ENCODE assay signal across 12 mouse cellular contexts in the genomic region with DNA sequence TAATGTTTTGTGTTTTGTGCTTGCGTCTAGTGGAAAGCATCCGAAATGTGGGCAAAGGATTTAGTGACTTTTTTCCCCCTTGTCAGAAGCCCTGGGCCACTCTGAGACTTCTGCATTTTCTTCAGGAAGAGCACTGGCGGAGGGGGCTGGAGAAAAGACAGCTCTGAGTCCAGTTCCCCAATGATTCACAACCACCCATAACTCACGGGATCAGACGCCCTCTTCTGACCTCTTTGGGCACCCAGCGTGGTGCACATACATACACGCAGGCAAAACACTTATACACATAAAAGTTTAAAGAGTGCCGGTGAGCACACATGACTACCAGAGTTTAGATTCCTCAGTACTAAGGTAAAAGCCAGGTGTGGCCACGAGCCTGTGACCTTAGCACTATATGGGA. TPM values are rescaled to one million over a fixed set of nuclear protein-coding genes. Genes with fewer than 3 reads are reported as not detected.
DNase-seq lines count a peak whose midpoint lies in the region; ATAC-seq and TF ChIP-seq lines count a peak whose summit lies in the region.
"Had no signal": no experiment of that assay in that cellular context is flagged by ENCODE, and none has a peak within 500 bp of the region (broad histone marks: within the 10 kb centered on the region; RNA-seq: fewer than 3 reads in every experiment).

No protein-coding gene starts in this region.

- no peaks in the 10 kb centered on the region for H3K9me3 ChIP-seq in forebrain, embryonic 15.5 days
- no peaks in the 10 kb centered on the region for H3K9me3 ChIP-seq in forebrain, embryonic 13.5 days (replicated peaks)
- H3K9me3 ChIP-seq in lung, embryonic 14.5 days (ENCODE audit: low read depth, low read length): no peaks in the 10 kb centered on the region
- H3K9me3 ChIP-seq: embryonic facial prominence, embryonic 15.5 days; hindbrain, embryonic 15.5 days had no signal

- H3K4me3 ChIP-seq in forebrain, embryonic 15.5 days: no peak overlapping the region
- no peak overlapping the region for H3K4me3 ChIP-seq in forebrain, embryonic 13.5 days
- H3K4me3 ChIP-seq in lung, embryonic 14.5 days (ENCODE audit: low read depth, low read length): no peak overlapping the region
- no peak overlapping the region for H3K4me3 ChIP-seq in embryonic fibroblast, embryonic 13.5 days (ENCODE audit: insufficient read depth, low read length)

- ATAC-seq in forebrain, embryonic 15.5 days (replicated peaks): no peak
- no peak for ATAC-seq in forebrain, embryonic 13.5 days
- ATAC-seq in lung, embryonic 14.5 days (ENCODE audit: insufficient read depth): no peak
- ATAC-seq in megakaryocyte, adult 5-6 weeks (ENCODE audit: poor library complexity, severe bottlenecking): peak; percentile 53

- peaks cover 21% of the 10 kb centered on the region for H3K4me1 ChIP-seq in forebrain, embryonic 15.5 days
- peaks cover 43% of the 10 kb centered on the region for H3K4me1 ChIP-seq in forebrain, embryonic 13.5 days
- H3K4me1 ChIP-seq in lung, embryonic 14.5 days (ENCODE audit: insufficient read depth): peaks cover 14% of the 10 kb centered on the region
- no peaks in the 10 kb centered on the region for H3K4me1 ChIP-seq in embryonic fibroblast, embryonic 13.5 days (ENCODE audit: control insufficient read depth, insufficient read depth, low read length)

- TF ChIP-seq POLR2A in embryonic fibroblast, embryonic 13.5 days (IDR thresholded peaks at IDR 0.05; ENCODE audit: low read depth, low read length): no peak

- peak; percentile 33 for TF ChIP-seq CTCF in lung, embryonic 14.5 days (IDR thresholded peaks at IDR 0.05; ENCODE audit: low read depth)
- 0 out of 2 replicates have a peak, but pooled peaks have one; percentile 4 for TF ChIP-seq CTCF in embryonic fibroblast, embryonic 13.5 days (IDR thresholded peaks at IDR 0.05; ENCODE audit: borderline replicate concordance, insufficient read depth, low read length)

- no peaks in the 10 kb centered on the region for H3K36me3 ChIP-seq in forebrain, embryonic 15.5 days
- H3K36me3 ChIP-seq in forebrain, embryonic 13.5 days (ENCODE audit: poor library complexity, severe bottlenecking): 0 out of 2 replicates have a peak, but pooled peaks cover 7% of the 10 kb centered on the region
- H3K36me3 ChIP-seq in lung, embryonic 14.5 days (ENCODE audit: insufficient read depth): no peaks in the 10 kb centered on the region
- H3K36me3 ChIP-seq: embryonic facial prominence, embryonic 15.5 days; hindbrain, embryonic 15.5 days had no signal

- peak; percentile 55 for DNase-seq in lung, embryonic 14.5 days
- no peak for DNase-seq in lung, postnatal 25 days (ENCODE audit: low spot score)
- DNase-seq in frontal cortex, postnatal 25 days (ENCODE audit: low spot score in 2 of 2): no peak
- DNase-seq in ovary, postnatal 10 days (ENCODE audit: low spot score): no peak
- DNase-seq: gastrocnemius, postnatal 14 days; right cerebral cortex, adult 18-20 months had no signal

- no peak overlapping the region for H3K27ac ChIP-seq in forebrain, embryonic 15.5 days (replicated peaks)
- H3K27ac ChIP-seq in forebrain, embryonic 13.5 days: no peak overlapping the region; the same call in 1 of the 2 replicates
- peak overlapping the region; percentile 88; the same call in 1 of the 2 replicates for H3K27ac ChIP-seq in lung, embryonic 14.5 days (ENCODE audit: low read depth)
- H3K27ac ChIP-seq in embryonic fibroblast, embryonic 13.5 days (ENCODE audit: insufficient read depth, low read length): no peak overlapping the region

- H3K27me3 ChIP-seq in forebrain, embryonic 15.5 days: no peaks in the 10 kb centered on the region
- H3K27me3 ChIP-seq in forebrain, embryonic 13.5 days: no peaks in the 10 kb centered on the region
- H3K27me3 ChIP-seq in lung, embryonic 14.5 days (ENCODE audit: insufficient read depth, low read length): no peaks in the 10 kb centered on the region
- H3K27me3 ChIP-seq: embryonic facial prominence, embryonic 15.5 days; hindbrain, embryonic 15.5 days had no signal

- no peak overlapping the region for H3K9ac ChIP-seq in forebrain, embryonic 15.5 days (replicated peaks)
- H3K9ac ChIP-seq in forebrain, embryonic 13.5 days: no peak overlapping the region
- H3K9ac ChIP-seq in lung, embryonic 14.5 days: no peak overlapping the region

- WGBS in forebrain, embryonic 15.5 days: 68% methylated on average over 9 of the region's 9 CpGs
- 69% methylated on average over 9 of the region's 9 CpGs for WGBS in forebrain, embryonic 13.5 days
- WGBS in lung, embryonic 14.5 days: 58% methylated on average over 9 of the region's 9 CpGs

- peak overlapping the region; percentile 84; the same call in 1 of the 2 replicates for H3K4me2 ChIP-seq in forebrain, embryonic 15.5 days (replicated peaks)
- no peak overlapping the region for H3K4me2 ChIP-seq in forebrain, embryonic 13.5 days
- no peak overlapping the region; the same call in 1 of the 2 replicates for H3K4me2 ChIP-seq in lung, embryonic 14.5 days

RNA-seq across cellular contexts. Expression of gene Sh3pxd2a, which starts 1.3 kb away (rescaled TPM):
- polyA plus RNA-seq in forebrain, embryonic 15.5 days (2015; fragmentation: Nextera tagmentation; extraction: Ambion mirVana): 2.0 and 2.2 TPM in 2 replicates
- 3.0 and 3.6 TPM in 2 replicates for polyA plus RNA-seq in forebrain, embryonic 13.5 days (2015; fragmentation: Nextera tagmentation; extraction: Ambion mirVana)
- 10.2 and 12.0 TPM in 2 replicates for polyA plus RNA-seq in lung, embryonic 14.5 days (2014; fragmentation: Nextera tagmentation; extraction: Ambion mirVana)
- 150 and 157 TPM in 2 replicates for polyA plus RNA-seq in embryonic fibroblast, embryonic 13.5 days (2011; ENCODE audit: insufficient read length, low read depth, missing spikeins)
- 1.4 and 1.8 TPM in 2 replicates for total RNA-seq in megakaryocyte, adult 5-6 weeks (2015)
- 1.1 and 1.3 TPM in 2 replicates for total RNA-seq in megakaryocyte, adult 5-6 weeks (2017)

Comparison
In these comparisons a context has a peak if more than half of its experiments do, and no peak if none do; other contexts are left out.
1. RNA of gene Sh3pxd2a, which starts 1.3 kb away (polyA plus RNA-seq): 150 to 157 TPM in embryonic fibroblast, embryonic 13.5 days; 10.2 to 12.0 TPM in lung, embryonic 14.5 days, 3.0 to 3.6 TPM in forebrain, embryonic 13.5 days and 2.0 to 2.2 TPM in forebrain, embryonic 15.5 days; every median in the first group is over 10 times any median in the second.